Mouse (Mus musculus): ENCODE measurements around the gene Snd1.

Gene Snd1

GRCm38 (mm10) chr6:28761728-28762127 lies 286.8 kb downstream of the Snd1 start:
- DNase-seq: no peak

- DNase-seq: no peak
These were observed 287.3 kb downstream of the Snd1 start for GRCm38 (mm10) chr6:28762132-28762775.

DNA sequence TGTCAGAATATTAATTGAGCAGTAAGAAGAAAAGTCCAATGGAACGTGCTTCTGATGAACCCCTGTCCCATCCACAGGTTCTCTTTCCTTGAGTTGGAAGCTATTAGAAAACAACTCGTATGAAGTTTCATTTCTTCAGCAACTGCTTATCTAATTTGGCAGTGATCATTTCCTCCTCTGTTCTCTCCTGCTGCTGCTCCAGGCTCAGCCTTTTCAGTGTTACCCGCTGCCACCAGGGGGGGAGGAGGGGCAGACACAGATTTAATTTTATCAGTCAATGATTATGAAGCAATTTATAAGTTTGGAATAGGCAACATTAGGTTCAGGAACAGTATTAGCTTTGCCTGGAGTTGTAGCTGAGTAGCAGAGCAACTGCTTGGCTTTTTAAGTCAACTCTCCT lies 291.7 kb downstream of the Snd1 start:
- DNase-seq: no peak

DNA sequence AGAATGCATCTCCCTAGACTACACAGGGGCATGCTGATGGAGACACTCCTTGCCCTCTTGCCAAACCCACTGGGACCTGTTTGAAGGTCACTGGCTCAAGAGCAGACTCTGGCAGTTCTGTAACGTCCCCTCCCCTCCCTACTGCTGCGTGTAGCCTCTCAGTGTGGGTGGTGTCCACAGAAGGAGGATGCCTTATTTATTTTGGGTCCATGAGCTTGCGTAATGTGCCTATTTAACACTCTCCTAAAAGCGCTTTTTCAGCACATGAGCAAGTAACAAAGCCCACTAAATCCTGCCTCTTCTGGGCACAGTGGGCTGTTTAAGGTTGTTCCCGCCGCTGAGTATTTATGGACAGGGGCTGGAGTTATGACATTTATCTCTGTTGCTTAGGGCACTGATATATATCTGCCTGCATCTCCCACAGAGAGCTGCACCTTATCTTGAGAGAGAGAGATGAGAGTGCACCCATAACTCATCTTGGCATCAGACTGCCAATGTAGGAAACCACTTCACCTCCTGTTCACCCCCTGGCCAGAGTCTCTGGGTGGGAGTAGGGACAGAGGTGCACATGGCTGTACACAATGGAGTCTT lies 293.0 kb downstream of the Snd1 start:
- no peak for DNase-seq

- no peak for DNase-seq
These were observed 296.4 kb downstream of the Snd1 start for GRCm38 (mm10) chr6:28771331-28771730.

DNA sequence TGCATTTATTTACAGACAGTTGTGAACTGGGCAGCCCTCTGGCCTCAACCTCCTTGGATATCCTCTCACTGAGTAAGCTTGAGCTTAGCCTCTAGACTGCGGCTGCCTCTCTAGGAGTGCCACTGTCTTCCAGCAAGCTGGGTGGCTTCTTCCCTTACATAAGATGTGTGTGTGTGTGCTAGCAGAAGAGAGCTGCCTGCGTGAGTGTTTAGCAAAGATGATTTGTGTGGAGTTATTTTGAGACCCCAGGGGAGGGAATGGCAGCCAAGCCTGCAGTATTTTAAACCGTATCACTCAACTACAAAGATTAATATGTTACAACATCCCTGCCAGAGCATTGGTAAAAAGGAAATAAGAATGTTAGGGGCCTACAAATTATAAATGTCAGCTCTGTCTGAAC lies 306.8 kb downstream of the Snd1 start:
- no peak for DNase-seq

GRCm38 (mm10) chr6:28783082-28783647 lies 308.2 kb downstream of the Snd1 start:
- no peak for DNase-seq

DNA sequence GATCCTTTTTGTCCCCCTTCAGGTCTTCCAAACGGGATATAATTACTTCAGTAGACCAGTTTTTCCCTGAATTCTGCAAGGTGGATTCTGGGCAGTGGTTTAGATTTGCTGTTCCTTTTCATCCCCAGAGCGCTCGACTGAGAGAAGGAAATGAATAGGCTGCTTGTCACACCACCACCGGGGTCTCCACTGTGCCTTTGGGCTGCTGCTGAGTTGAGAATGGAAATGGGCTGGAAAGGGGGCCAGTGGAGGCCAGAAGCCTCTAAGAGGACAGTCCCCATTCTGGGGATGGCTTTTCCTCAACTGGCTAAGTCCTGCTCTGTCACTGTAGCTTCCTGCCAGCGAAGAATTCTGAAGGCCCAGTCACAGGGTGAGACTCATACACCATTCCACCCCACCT lies 309.0 kb downstream of the Snd1 start:
- DNase-seq: no peak

- no peak for DNase-seq
These were observed 310.8 kb downstream of the Snd1 start for GRCm38 (mm10) chr6:28785770-28786169.

DNA sequence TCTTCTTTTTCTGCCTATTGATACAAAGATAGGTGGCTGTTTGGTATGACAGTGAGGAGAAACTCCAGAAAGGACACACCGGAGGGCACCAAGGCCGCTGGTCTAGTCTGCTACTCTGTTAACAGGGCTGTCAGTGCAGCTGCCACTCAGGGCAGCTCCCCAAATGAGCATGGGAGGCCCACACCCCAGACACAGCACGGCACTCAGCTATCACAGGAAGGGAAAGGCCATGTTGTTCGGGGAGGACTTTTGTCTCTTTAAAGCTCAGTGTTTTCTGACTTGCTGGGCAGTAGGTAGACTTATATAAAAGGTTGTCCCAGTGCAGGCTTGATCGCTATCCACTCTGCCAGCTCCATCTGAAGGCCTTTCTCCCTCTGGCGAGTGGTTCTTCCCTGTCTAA lies 312.2 kb downstream of the Snd1 start:
- no peak for DNase-seq

GRCm38 (mm10) chr6:28789685-28790084 lies 314.7 kb downstream of the Snd1 start:
- DNase-seq: no peak

DNA sequence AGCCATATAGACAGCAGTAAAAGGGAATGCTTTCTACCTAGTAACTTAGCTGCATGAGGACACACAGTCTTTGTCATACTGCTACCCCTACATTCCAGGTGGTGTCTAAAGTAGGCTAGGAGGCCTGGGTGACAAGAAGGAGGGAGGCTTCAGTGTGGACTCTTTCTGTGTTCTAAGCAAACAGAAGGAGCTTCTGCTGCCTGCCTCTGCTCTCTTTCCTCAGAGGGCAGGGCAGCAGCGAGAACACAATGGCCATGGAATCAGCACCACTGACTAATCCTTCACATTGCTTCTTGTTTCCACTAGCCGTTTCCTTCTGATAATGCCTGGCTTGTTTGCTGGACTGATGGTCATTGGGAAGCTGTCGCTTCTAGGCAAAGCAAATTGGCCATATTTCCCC lies 316.2 kb downstream of the Snd1 start:
- DNase-seq: no peak

DNA sequence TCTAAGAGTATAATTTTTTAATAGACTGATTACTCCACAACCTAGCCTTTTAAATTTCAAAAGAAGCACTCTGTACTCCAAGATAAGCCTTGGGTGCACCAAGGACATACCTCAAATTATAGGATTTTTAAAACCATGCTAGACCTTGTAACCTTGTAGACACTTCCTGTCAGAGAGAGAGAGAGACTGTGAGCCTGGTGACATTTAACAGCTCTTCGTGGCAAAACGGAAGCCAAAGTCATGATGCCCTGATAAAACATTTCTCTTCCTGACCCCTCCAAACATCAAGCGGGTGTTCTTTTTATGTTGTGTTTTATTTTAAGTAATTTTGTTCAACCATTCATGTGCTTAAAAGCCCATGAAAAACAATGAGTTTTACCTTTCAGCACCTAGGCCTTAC lies 316.9 kb downstream of the Snd1 start:
- no peak for DNase-seq

- no peak for DNase-seq
These were observed 320.4 kb downstream of the Snd1 start for GRCm38 (mm10) chr6:28795380-28795779.

GRCm38 (mm10) chr6:28795792-28796515 lies 321.0 kb downstream of the Snd1 start:
- no peak for DNase-seq

DNA sequence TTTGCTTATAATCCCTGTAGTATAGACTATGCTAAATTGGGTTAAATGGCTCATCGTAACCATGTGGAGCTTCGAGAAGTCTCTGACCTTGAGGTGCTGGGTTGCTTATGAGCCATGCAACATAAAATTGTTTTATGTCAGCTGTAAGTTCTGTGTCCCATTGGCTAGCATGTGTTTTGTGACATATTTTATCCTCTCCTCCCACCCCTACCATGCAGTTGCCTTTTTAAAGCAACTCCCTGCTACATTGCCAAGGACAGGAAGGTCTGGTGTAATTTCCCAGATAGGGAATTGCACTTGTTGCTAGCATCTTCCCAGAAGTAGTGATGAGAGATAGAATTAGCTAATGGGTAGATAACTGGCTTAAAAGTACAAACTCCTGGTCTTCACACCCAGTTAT lies 324.9 kb downstream of the Snd1 start:
- no peak for DNase-seq

DNA sequence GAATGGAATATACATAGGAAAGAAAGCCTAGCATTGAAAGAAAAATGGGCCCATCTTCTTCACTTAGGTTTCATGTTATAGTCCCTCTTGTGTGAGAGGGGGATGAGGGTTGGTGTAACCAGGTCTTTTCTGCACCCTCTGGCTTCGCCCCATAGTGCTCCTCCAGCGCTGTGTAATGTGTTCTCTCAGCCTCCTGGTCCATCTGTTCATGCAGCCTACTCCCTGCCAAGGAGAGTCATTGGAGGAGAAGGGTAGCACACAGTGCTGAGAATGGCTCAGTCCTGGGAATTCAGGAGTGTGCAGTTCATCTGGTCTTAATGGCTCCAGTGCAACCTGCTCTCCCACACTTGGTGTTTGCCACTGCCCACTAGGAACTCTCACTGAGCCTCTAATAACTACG lies 326.0 kb downstream of the Snd1 start:
- DNase-seq: no peak

GRCm38 (mm10) chr6:28803678-28804279 lies 328.8 kb downstream of the Snd1 start:
- DNase-seq: no peak

- no peak for DNase-seq
These were observed 329.8 kb downstream of the Snd1 start for GRCm38 (mm10) chr6:28804751-28805150.

- no peak for DNase-seq
These were observed 338.1 kb downstream of the Snd1 start for GRCm38 (mm10) chr6:28813057-28813456.

GRCm38 (mm10) chr6:28814895-28815294 lies 340.0 kb downstream of the Snd1 start:
- DNase-seq: no peak

GRCm38 (mm10) chr6:28817039-28817438 lies 342.1 kb downstream of the Snd1 start:
- no peak for DNase-seq

GRCm38 (mm10) chr6:28819509-28820358 lies 344.8 kb downstream of the Snd1 start:
- no peak for DNase-seq

All from thymus, adult 18-20 months (tissue).